Mouse (Mus musculus) adrenal gland, postnatal 25 days (tissue): ENCODE data around the gene Cpn1. TPM values are rescaled to one million over a fixed set of nuclear protein-coding genes. Genes with fewer than 3 reads are reported as not detected.
A peak's percentile ranks its signal among the peaks of the same experiment; 100 is the strongest.

Experiments used
- DNase-seq: peaks from one replicate; pipeline ENCODE4 v3.0.0; 2021; ENCODE audit warnings: mixed read lengths
- total RNA-seq: library from RNA; stranded (reverse); gene quantifications from 2 replicates; pipeline ENCODE4 v1.2.3, GENCODE M21; 2021

Gene Cpn1
- total RNA-seq, 1 experiment from 2014 or later, result not detected

- DNase-seq, result peak; percentile 96
Observed at GRCm38 (mm10) chr19:43939769-43940689, 46.3 kb downstream of the Cpn1 start, which contains the start of gene Dnmbp. TSS of gene Dnmbp (minus strand) at chr19:43940191.

DNA sequence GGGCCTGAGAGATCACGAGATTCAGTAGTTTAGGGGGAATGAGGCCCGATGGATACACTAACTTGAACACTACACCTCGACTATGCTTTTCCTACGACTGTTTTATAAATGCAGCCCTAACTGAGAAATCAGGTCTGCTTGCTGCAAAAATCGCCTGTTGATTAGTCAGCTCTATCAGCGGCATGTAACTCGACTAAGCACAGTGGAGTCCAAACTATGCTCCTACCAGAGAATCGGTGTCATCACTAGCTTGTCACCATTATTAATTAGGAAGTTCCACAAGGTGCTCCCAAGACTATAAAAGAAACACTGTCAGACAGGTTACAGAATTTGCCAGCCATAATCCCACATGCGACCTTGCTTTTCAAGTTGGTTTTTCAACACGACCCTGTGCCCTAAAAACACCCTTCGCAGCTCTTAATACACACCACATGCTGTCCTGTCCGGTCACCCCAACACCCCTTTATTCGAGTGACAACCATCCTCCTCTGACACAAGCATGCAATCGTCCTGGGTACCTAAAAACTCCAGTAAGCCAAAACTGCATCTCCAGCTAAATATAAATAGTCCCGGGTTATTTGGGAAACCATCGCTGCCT lies 47.1 kb downstream of the Cpn1 start:
- no peak for DNase-seq

DNA sequence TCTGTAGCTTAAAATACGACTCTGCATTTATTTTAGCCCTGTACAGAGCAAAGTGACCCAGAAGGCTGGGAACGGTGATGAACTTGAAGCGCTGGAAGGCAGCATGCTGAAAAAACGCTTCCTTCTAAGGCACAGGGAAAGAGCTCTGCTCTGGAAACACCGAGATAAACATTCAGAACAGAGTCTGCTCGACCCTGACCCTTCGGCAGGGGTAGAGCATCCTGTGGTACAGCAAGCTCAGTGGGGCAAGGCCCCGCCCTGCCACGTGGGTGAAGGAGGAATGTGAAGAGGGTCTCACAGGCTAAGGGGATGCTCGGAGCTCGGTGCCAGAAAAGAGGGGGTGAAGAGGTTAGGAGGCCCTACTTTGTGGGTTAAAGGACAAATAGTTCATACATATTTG lies 48.0 kb downstream of the Cpn1 start:
- DNase-seq, result no peak

DNA sequence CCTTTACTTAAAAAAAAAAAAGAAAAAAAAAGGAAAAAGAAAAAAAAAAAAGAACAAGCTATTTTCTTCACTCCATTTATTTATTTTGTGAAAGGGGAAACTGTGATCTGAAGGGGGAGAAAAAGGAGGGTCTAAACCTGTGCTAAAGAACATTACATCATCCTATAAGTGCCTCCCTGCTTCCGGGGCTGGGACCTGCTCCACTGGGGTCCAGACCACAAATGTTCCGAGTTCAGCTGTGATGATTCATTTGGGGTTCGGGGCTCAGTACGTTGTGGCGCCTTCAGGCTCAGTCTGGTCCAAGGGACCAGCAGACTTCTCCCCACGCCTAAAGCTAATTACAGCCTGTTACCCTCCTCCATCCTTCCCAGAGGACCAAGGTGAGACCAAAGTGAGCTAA lies 55.4 kb downstream of the Cpn1 start:
- no peak for DNase-seq

DNA sequence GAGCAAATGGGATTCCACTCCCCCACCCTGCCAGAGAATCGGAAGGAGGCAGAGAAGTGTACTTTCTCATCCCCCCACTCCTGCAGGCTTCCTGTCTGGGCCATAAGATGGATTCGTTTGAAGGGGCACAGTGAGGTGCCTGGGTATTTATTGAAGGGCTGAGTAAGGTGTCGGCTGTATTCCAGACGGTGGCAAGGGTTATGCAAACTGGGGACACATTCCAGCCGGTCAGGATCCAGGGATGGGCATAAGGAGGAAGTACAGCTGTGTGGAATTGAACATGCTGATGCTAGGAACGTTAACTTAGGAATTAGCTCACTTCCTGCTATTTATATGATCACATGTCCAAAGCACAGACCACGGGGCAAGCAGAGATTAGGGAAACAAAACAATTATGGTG lies 56.0 kb downstream of the Cpn1 start:
- DNase-seq, result no peak

DNA sequence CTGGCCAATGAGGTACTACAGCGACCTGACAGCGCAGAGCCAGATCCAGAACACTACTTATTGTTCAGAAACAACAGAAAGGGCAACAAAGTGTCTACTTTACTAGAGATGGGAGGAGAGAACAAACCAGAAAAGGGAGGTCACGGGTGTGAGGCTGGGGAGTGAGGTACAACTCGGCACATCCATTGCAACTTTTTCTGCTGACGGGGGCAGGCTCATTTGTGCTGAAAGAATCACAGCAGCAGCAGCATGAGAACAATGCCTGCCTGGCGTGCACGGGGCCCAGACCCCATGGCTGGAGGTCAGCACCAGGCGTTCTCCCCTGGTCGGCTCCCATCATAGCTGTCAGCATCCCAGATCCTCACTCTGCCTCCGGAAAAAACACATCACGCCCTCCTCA lies 56.5 kb downstream of the Cpn1 start:
- no peak for DNase-seq

DNA sequence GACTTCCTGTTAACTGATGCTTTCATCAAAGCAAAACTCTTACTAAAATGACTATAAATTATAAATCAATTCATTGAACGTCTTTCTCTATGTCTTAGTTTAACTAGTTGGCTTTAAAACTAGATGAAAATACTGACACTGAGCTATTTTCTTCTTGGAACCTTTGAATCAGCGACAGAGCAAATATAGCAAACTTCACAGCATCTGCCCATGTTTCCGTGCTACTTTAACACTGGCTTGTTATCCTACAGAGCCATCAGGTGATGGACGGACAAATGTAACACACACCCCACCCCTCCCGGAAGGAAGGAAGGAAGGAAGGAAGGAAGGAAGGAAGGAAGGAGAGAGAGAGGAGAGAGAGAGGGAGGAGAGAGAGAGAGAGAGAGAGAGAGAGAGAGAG lies 58.4 kb downstream of the Cpn1 start:
- DNase-seq, result no peak

DNA sequence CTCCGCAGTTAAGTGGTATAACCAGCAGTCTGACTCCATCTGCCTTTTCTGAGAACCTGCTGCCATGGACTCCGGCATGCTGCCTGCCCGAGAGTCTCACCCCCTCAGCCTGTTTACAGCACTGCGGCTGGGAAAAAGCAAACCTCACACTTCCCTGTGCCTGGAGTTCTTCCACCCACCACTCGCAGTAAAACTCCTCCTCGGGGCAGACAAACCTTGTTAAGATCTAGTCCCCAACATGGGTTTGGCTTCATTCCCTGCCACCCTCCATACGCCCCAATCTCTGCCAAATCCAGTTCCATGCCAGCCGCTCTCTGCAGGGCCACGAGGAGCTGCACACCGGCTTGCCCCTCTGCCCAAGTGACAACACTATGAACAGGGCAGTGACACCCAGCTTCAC lies 59.3 kb downstream of the Cpn1 start:
- DNase-seq, result no peak

GRCm38 (mm10) chr19:43926141-43926987 lies 60.0 kb downstream of the Cpn1 start:
- DNase-seq, result no peak

- DNase-seq, result no peak
Observed at GRCm38 (mm10) chr19:43924361-43924760, 62.0 kb downstream of the Cpn1 start.

GRCm38 (mm10) chr19:43922963-43923362 lies 63.4 kb downstream of the Cpn1 start:
- DNase-seq, result no peak

- DNase-seq, result no peak
Observed at GRCm38 (mm10) chr19:43921410-43921809, 64.9 kb downstream of the Cpn1 start.

- DNase-seq, result peak; percentile 15
Observed at GRCm38 (mm10) chr19:43920453-43921300, 65.7 kb downstream of the Cpn1 start.

DNA sequence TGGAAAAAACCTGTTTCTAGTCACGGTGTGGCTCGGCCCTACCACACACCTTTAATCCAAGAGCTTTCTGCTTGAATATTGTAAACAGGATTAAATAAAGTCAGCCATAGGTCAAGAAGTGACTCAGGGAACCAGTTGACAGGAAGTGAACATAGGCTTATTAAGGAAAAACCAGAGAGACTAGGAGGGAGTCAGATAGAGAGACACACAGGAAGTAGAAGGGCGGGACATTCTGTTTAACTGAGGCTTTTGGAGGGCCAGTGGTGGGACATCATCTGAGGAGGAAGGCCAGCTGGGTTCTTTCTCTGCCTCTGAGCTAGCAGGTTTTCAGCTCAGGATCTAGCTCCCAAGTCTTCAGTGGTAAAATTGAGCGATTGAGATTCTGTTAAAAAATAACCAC lies 66.5 kb downstream of the Cpn1 start:
- no peak for DNase-seq

DNA sequence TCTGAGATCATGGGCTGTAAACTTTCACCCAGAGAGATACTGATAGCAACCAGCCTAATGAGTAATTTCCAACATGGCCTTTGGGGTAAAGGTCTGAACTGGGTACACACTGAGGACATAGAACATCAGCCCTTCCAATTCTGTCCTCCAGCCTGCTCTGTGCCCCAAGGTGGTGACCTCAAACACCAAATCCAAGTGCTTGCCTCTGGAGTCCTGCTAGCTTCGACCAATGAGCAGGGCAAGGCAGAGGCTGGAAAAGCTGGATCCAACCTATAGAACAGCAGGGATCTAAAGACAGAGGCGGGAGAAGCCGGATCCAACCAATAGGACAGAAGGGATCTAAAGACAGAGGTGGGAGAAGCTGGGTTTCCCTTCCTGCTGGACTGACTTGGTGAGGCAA lies 67.5 kb downstream of the Cpn1 start:
- no peak for DNase-seq

GRCm38 (mm10) chr19:43917763-43918162 lies 68.6 kb downstream of the Cpn1 start:
- no peak for DNase-seq

DNA sequence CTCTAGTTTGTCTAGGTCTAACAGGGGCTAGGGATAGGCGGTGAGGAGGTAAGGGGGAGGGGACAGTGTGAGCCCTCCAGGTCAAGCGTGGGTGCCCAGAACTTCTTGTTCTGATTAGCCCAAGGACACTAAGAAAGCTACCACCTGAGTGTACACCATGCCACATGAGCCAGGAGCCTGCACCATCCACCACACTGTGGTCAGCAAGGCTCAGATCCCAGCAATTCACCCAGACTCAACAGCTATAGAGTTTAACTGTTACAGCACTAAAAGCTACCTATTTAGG lies 69.0 kb downstream of the Cpn1 start:
- no peak for DNase-seq

GRCm38 (mm10) chr19:43916586-43917405 lies 69.6 kb downstream of the Cpn1 start:
- DNase-seq, result peak; percentile 35

DNA sequence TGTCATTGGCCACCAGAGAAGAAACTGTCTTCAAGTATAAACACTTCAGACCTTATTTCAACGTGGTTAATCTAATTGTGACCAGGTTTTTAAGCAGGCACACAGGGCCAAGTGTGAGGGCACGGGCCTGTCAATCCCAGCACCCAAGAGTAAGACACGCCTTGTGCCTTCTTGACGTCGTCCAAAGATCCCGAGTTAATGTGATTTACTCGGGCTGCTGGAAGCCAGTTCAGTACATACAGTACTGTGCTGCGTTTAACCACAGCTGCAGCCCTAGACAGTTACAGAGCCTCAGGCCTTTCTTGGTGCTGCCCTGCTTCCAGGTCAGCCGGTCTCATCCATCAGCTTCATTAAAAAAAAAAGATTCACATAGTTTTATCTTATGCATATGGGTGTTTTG lies 70.9 kb downstream of the Cpn1 start:
- DNase-seq, result no peak

GRCm38 (mm10) chr19:43914986-43915385 lies 71.4 kb downstream of the Cpn1 start:
- DNase-seq, result no peak
